Mouse (Mus musculus): ENCODE measurements around the gene Gm10282. TPM values are rescaled to one million over a fixed set of nuclear protein-coding genes. Genes with fewer than 3 reads are reported as not detected.

The Gm10282 gene
- polyA plus RNA-seq, 1 experiment from 2014 or later, result 30.4 TPM

- Histone ChIP-seq H3K9ac (ENCODE audit: low read length) (no peak overlapping the region), H3K4me3 (ENCODE audit: low read length) (no peak overlapping the region), H3K4me1 (ENCODE audit: control insufficient read depth, insufficient read depth, low read length) (peaks cover 10% of the 10 kb centered on the region), H3K36me3 (ENCODE audit: control insufficient read depth, insufficient read depth) (no peaks in the 10 kb centered on the region), H3K9me3 (replicated peaks; ENCODE audit: control insufficient read depth, low read length) (no peaks in the 10 kb centered on the region), H3K27me3 (ENCODE audit: control insufficient read depth, insufficient read depth, low read length) (no peaks in the 10 kb centered on the region), H3K27ac (ENCODE audit: low read length) (no peak overlapping the region), H3K4me2 (ENCODE audit: low read depth, low read length) (no peak overlapping the region)
- 91% methylated on average over 2 of the region's 2 CpGs for WGBS
- ATAC-seq (replicated peaks; ENCODE audit: extremely low read depth, insufficient read depth, low FRiP score), result no peak
These were observed 42.3 kb downstream of the Gm10282 start for GRCm38 (mm10) chr8:72262756-72263155.

DNA sequence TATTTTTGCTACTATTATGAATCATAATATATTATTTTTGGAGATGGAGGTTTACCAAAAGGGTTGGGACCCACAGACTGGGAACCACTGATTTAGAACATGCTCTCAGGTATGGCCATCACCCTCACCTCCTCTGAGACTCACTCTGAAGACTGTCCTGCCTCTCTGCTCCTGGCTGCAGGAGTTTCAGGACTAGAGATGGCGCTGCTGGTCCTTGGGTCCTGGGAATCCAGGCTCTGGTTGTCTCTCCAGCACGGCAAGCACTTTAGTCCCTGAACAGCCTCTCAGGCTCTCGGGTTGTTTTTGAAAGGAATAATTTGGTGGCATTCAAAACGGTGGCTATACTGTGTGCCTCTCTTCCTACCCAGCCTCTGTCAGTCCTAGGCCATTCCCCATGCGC, 43.2 kb downstream of the Gm10282 start:
- Histone ChIP-seq H3K36me3 (ENCODE audit: control insufficient read depth, insufficient read depth) (peaks cover 3% of the 10 kb centered on the region; the same call in 1 of the 2 replicates), H3K9me3 (replicated peaks; ENCODE audit: control insufficient read depth, low read length) (no peaks in the 10 kb centered on the region), H3K9ac (ENCODE audit: low read length) (no peak overlapping the region), H3K4me1 (ENCODE audit: control insufficient read depth, insufficient read depth, low read length) (peaks cover 10% of the 10 kb centered on the region), H3K27ac (ENCODE audit: low read length) (no peak overlapping the region), H3K27me3 (ENCODE audit: control insufficient read depth, insufficient read depth, low read length) (no peaks in the 10 kb centered on the region), H3K4me2 (ENCODE audit: low read depth, low read length) (no peak overlapping the region), H3K4me3 (ENCODE audit: low read length) (no peak overlapping the region)
- 41% methylated on average over 5 of the region's 5 CpGs for WGBS
- no peak for ATAC-seq (replicated peaks; ENCODE audit: extremely low read depth, insufficient read depth, low FRiP score)

DNA sequence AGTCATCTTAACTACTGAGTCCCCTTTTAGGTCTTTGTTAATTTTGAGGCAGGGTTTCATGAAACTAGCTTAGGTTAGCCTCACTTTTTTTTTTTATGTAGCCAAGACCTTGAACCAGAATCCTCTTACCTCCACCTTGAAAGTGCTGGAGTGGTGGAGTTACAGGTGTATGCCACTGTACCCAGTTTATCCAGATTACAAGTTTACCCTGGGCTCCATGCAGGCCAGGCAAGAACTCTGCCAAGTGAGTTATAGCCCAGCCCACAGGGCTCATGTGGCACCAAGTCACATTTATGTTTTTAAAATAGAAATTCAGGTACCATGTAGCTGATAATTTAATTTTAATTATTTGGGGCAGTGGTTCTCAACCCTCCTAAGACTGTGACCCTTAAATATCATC, 43.6 kb downstream of the Gm10282 start:
- H3K9me3 ChIP-seq (replicated peaks; ENCODE audit: control insufficient read depth, low read length), result no peaks in the 10 kb centered on the region
- H3K9ac ChIP-seq (ENCODE audit: low read length), result peak overlapping the region; percentile 42
- H3K4me3 ChIP-seq (ENCODE audit: low read length), result no peak overlapping the region
- ATAC-seq (replicated peaks; ENCODE audit: extremely low read depth, insufficient read depth, low FRiP score), result no peak
- peaks cover 5% of the 10 kb centered on the region; the same call in 1 of the 2 replicates for H3K36me3 ChIP-seq (ENCODE audit: control insufficient read depth, insufficient read depth)
- H3K27ac ChIP-seq (ENCODE audit: low read length), result peak overlapping the region; percentile 70; the same call in 1 of the 2 replicates
- peaks cover 10% of the 10 kb centered on the region for H3K4me1 ChIP-seq (ENCODE audit: control insufficient read depth, insufficient read depth, low read length)
- no peaks in the 10 kb centered on the region for H3K27me3 ChIP-seq (ENCODE audit: control insufficient read depth, insufficient read depth, low read length)
- no peak overlapping the region for H3K4me2 ChIP-seq (ENCODE audit: low read depth, low read length)

DNA sequence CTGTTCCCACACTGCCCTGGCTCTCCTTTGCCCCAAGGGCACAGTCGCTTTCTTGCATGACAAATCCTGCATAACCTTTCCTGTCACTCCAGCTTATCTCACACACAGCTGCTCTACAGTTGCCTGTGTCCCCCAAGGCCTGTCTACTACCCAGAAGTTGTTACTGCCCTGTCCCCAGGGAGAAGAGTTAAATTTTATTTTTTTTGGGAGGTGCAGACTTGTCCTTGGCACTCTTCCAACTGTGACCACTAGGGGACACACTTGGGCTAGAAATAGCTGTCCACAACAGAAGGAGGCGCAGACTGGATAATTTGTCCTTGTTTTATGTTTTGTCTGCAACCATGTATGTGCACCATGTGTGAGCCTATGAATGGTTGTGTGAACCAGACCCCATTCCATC, 44.0 kb downstream of the Gm10282 start:
- peak overlapping the region; percentile 70 for H3K27ac ChIP-seq (ENCODE audit: low read length)

DNA sequence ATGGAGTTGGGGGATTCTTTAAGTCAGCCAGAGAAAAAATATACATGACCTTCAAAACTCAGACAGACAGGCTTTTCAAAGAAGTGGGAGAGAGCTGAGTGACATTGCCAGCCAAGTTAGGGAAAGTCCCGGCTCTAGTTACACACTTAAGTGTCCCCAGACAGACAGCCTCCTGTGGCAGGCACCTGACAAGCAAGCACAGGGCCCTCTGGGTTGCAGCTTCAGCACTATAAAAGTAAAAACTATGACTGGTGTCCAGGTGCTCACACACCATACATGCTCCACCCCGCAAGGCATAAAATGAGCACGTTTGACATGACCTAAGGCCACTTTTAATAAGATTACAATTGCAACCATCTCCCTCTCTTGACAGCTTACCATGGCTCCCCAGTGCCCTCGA, 44.5 kb downstream of the Gm10282 start:
- H3K9me3 ChIP-seq (replicated peaks; ENCODE audit: control insufficient read depth, low read length), result no peaks in the 10 kb centered on the region
- peaks cover 10% of the 10 kb centered on the region for H3K4me1 ChIP-seq (ENCODE audit: control insufficient read depth, insufficient read depth, low read length)
- 46% methylated on average over 4 of the region's 4 CpGs for WGBS
- peak; percentile 25; the same call in 1 of the 2 replicates for ATAC-seq (replicated peaks; ENCODE audit: extremely low read depth, insufficient read depth, low FRiP score)
- peak overlapping the region; percentile 70 for H3K27ac ChIP-seq (ENCODE audit: low read length)
- no peaks in the 10 kb centered on the region for H3K27me3 ChIP-seq (ENCODE audit: control insufficient read depth, insufficient read depth, low read length)
- no peak overlapping the region for H3K4me2 ChIP-seq (ENCODE audit: low read depth, low read length)
- H3K9ac ChIP-seq (ENCODE audit: low read length), result peak overlapping the region; percentile 53
- peaks cover 8% of the 10 kb centered on the region; the same call in 1 of the 2 replicates for H3K36me3 ChIP-seq (ENCODE audit: control insufficient read depth, insufficient read depth)
- no peak overlapping the region for H3K4me3 ChIP-seq (ENCODE audit: low read length)

More for the DNA sequence above, 44.0 kb downstream of the Gm10282 start:
- Histone ChIP-seq H3K27me3 (ENCODE audit: control insufficient read depth, insufficient read depth, low read length) (no peaks in the 10 kb centered on the region), H3K4me2 (ENCODE audit: low read depth, low read length) (no peak overlapping the region), H3K36me3 (ENCODE audit: control insufficient read depth, insufficient read depth) (peaks cover 5% of the 10 kb centered on the region; the same call in 1 of the 2 replicates), H3K4me3 (ENCODE audit: low read length) (no peak overlapping the region), H3K9ac (ENCODE audit: low read length) (peak overlapping the region; percentile 53), H3K4me1 (ENCODE audit: control insufficient read depth, insufficient read depth, low read length) (peaks cover 10% of the 10 kb centered on the region), H3K9me3 (replicated peaks; ENCODE audit: control insufficient read depth, low read length) (no peaks in the 10 kb centered on the region)
- ATAC-seq (replicated peaks; ENCODE audit: extremely low read depth, insufficient read depth, low FRiP score), result peak; percentile 28
- WGBS, result 12% methylated on average over 2 of the region's 2 CpGs

GRCm38 (mm10) chr8:72259862-72260261, 45.2 kb downstream of the Gm10282 start:
- no peak overlapping the region for H3K4me3 ChIP-seq (ENCODE audit: low read length)
- no peak for ATAC-seq (replicated peaks; ENCODE audit: extremely low read depth, insufficient read depth, low FRiP score)

GRCm38 (mm10) chr8:72257902-72258238, 47.2 kb downstream of the Gm10282 start:
- no peak overlapping the region for H3K27ac ChIP-seq (ENCODE audit: low read length)
- H3K36me3 ChIP-seq (ENCODE audit: control insufficient read depth, insufficient read depth), result peaks cover 17% of the 10 kb centered on the region
- peaks cover 10% of the 10 kb centered on the region for H3K4me1 ChIP-seq (ENCODE audit: control insufficient read depth, insufficient read depth, low read length)
- 93% methylated on average over 1 of the region's 1 CpGs for WGBS
- H3K9ac ChIP-seq (ENCODE audit: low read length), result no peak overlapping the region
- H3K9me3 ChIP-seq (replicated peaks; ENCODE audit: control insufficient read depth, low read length), result no peaks in the 10 kb centered on the region
- no peak for ATAC-seq (replicated peaks; ENCODE audit: extremely low read depth, insufficient read depth, low FRiP score)
- H3K4me3 ChIP-seq (ENCODE audit: low read length), result no peak overlapping the region
- no peaks in the 10 kb centered on the region for H3K27me3 ChIP-seq (ENCODE audit: control insufficient read depth, insufficient read depth, low read length)
- H3K4me2 ChIP-seq (ENCODE audit: low read depth, low read length), result no peak overlapping the region

More at GRCm38 (mm10) chr8:72259862-72260261, 45.2 kb downstream of the Gm10282 start:
- Histone ChIP-seq H3K9ac (ENCODE audit: low read length) (no peak overlapping the region), H3K36me3 (ENCODE audit: control insufficient read depth, insufficient read depth) (peaks cover 8% of the 10 kb centered on the region; the same call in 1 of the 2 replicates), H3K27me3 (ENCODE audit: control insufficient read depth, insufficient read depth, low read length) (no peaks in the 10 kb centered on the region), H3K4me2 (ENCODE audit: low read depth, low read length) (no peak overlapping the region), H3K4me1 (ENCODE audit: control insufficient read depth, insufficient read depth, low read length) (peaks cover 10% of the 10 kb centered on the region), H3K27ac (ENCODE audit: low read length) (no peak overlapping the region), H3K9me3 (replicated peaks; ENCODE audit: control insufficient read depth, low read length) (no peaks in the 10 kb centered on the region)
- 68% methylated on average over 2 of the region's 2 CpGs for WGBS

GRCm38 (mm10) chr8:72257171-72257901, 47.7 kb downstream of the Gm10282 start:
- no peak overlapping the region for H3K9ac ChIP-seq (ENCODE audit: low read length)
- WGBS, result 51% methylated on average over 7 of the region's 7 CpGs
- H3K36me3 ChIP-seq (ENCODE audit: control insufficient read depth, insufficient read depth), result peaks cover 20% of the 10 kb centered on the region
- H3K4me2 ChIP-seq (ENCODE audit: low read depth, low read length), result no peak overlapping the region
- ATAC-seq (replicated peaks; ENCODE audit: extremely low read depth, insufficient read depth, low FRiP score), result no peak
- peaks cover 10% of the 10 kb centered on the region for H3K4me1 ChIP-seq (ENCODE audit: control insufficient read depth, insufficient read depth, low read length)
- H3K27me3 ChIP-seq (ENCODE audit: control insufficient read depth, insufficient read depth, low read length), result no peaks in the 10 kb centered on the region
- H3K9me3 ChIP-seq (replicated peaks; ENCODE audit: control insufficient read depth, low read length), result no peaks in the 10 kb centered on the region
- H3K27ac ChIP-seq (ENCODE audit: low read length), result no peak overlapping the region
- H3K4me3 ChIP-seq (ENCODE audit: low read length), result no peak overlapping the region
